Mouse (Mus musculus) neural tube, embryonic 11.5 days (tissue): ENCODE data around the gene Dhx29. TPM values are rescaled to one million over a fixed set of nuclear protein-coding genes. Genes with fewer than 3 reads are reported as not detected.

Source experiments
- ATAC-seq: fragments of 200-750 bp; cut with Nextera tagmentation; 2 replicates; pipeline ENCODE4 v1.8.0; 2017; ENCODE audit warnings: moderate number of reproducible peaks, mild to moderate bottlenecking, moderate TSS enrichment, moderate library complexity; ENCODE audit not compliant: insufficient read depth, low FRiP score, low TSS enrichment
- DNase-seq: peaks from one replicate; pipeline ENCODE4 v3.0.0-alpha.2; 2015; ENCODE audit warnings: low spot score
- H3K27ac ChIP-seq: fragments of 300-500 bp; sonication (generic); 2 replicates; pipeline ENCODE4 v1.5.1; 2014; ENCODE audit warnings: low read depth, mild to moderate bottlenecking, low read length
- H3K27me3 ChIP-seq: fragments of 300-500 bp; sonication (generic); 2 replicates; pipeline ENCODE4 v1.6.1; 2014; ENCODE audit warnings: mild to moderate bottlenecking, low read length, mixed read lengths; ENCODE audit not compliant: control insufficient read depth, insufficient read depth
- H3K36me3 ChIP-seq: fragments of 300-500 bp; sonication (generic); 2 replicates; pipeline ENCODE4 v1.6.1; 2014; ENCODE audit warnings: mild to moderate bottlenecking, low read length, moderate library complexity, mixed read lengths; ENCODE audit not compliant: control insufficient read depth, insufficient read depth
- H3K4me1 ChIP-seq: fragments of 300-500 bp; sonication (generic); 2 replicates; pipeline ENCODE4 v1.6.1; 2014; ENCODE audit warnings: low read length, mixed read lengths; ENCODE audit not compliant: control insufficient read depth, insufficient read depth
- H3K4me2 ChIP-seq: fragments of 300-500 bp; sonication (generic); 2 replicates; pipeline ENCODE4 v1.6.1; 2014; ENCODE audit warnings: low read depth, mild to moderate bottlenecking, moderate library complexity
- H3K4me3 ChIP-seq: fragments of 300-500 bp; sonication (generic); 2 replicates; pipeline ENCODE4 v1.5.1; 2014; ENCODE audit warnings: low read depth, low read length
- H3K9ac ChIP-seq: fragments of 300-500 bp; sonication (generic); 2 replicates; pipeline ENCODE4 v1.6.1; 2014; ENCODE audit warnings: mild to moderate bottlenecking, low read length
- H3K9me3 ChIP-seq: fragments of 300-500 bp; sonication (generic); 2 replicates; pipeline ENCODE4 v1.6.1; 2016; ENCODE audit warnings: low read length; ENCODE audit not compliant: control insufficient read depth
- WGBS: fragments of 180-500 bp; shearing (Covaris S2); extraction: QIAGEN DNeasy Blood & Tissue Kit; methylation state at CpG from one replicate; pipeline ENCODE4 v1.1.7; 2014; 5-methylcytosine and 5-hydroxymethylcytosine counted together
- polyA plus RNA-seq: library from polyadenylated mRNA; unstranded; fragments of >200 nt; fragmentation: Nextera tagmentation; extraction: Ambion mirVana; gene quantifications from 2 replicates; pipeline ENCODE4 v1.2.1, GENCODE M21; 2014

Gene Dhx29
- polyA plus RNA-seq, 1 experiment from 2014 or later: 32.7 TPM

DNA sequence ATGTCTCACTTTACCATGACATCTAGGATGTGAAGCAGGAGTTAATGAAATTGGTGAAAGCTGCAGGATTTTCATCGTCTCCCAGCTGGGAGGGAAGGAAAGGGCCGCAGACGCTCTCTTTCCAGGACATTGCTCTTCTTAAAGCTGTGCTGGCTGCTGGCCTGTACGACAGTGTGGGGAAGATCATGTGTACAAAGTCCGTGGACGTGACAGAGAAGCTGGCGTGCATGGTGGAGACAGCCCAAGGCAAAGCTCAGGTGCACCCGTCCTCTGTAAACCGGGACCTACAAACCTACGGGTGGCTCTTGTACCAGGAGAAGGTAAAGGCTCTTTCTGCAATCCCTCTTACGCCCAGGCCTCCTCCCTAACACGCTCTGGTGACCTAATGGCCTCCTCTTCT lies 37.2 kb downstream of the Dhx29 start:
- WGBS: 90% methylated on average over 12 of the region's 12 CpGs
- H3K27me3 ChIP-seq: no peaks in the 10 kb centered on the region
- H3K4me3 ChIP-seq: no peak overlapping the region
- no peak overlapping the region for H3K4me2 ChIP-seq
- no peaks in the 10 kb centered on the region for H3K9me3 ChIP-seq
- H3K36me3 ChIP-seq: peaks cover 8% of the 10 kb centered on the region
- no peaks in the 10 kb centered on the region for H3K4me1 ChIP-seq
- no peak overlapping the region for H3K27ac ChIP-seq
- ATAC-seq: no peak
- H3K9ac ChIP-seq: no peak overlapping the region
- DNase-seq: no peak

DNA sequence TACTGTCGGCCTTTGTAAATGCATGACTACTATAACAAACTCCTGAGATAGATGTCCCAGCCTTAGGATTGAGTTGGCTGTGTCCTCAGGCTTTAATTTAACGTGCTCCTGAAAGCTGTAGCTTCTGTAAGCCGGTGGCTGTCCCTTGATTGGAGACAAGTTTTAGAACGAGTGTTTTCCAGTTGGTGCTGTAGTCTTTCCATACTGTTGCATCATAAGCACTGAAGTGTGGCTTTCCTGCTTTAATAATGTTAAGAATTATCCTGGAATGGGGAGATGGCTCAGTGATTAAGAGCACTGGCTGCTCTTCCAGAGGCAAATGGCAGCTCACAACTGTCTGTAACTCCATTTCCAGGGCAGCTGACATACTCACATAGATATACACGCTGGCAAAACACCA lies 40.0 kb downstream of the Dhx29 start:
- no peak for ATAC-seq
- Histone ChIP-seq H3K9ac (no peak overlapping the region), H3K4me1 (no peaks in the 10 kb centered on the region), H3K4me2 (no peak overlapping the region), H3K9me3 (no peaks in the 10 kb centered on the region), H3K27ac (no peak overlapping the region), H3K27me3 (no peaks in the 10 kb centered on the region), H3K4me3 (no peak overlapping the region), H3K36me3 (peaks cover 8% of the 10 kb centered on the region)
- 92% methylated on average over 5 of the region's 5 CpGs for WGBS
- no peak for DNase-seq

DNA sequence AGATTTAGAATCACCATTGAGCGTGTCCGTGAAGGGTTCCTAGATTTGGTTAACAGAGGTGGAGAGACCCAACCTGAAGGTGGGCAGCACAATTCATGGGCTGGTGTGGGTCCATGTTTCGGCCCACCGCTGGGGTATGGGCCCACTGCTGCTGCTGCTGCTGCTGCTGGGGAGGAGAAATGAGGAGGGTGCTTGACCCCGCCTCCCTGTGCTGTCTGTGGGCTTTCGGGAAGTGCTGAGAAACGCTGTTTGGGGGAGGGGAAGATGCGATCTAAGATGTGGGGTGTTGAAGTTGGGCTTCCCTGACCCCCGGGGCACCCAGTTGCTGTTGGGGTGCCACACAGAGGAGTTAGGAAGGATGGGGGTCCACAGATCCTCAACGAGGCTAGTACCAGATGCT lies 49.5 kb downstream of the Dhx29 start:
- no peaks in the 10 kb centered on the region for H3K36me3 ChIP-seq
- DNase-seq (no peak), ATAC-seq (no peak)
- WGBS: 48% methylated on average over 10 of the region's 10 CpGs
- no peaks in the 10 kb centered on the region for H3K9me3 ChIP-seq
- H3K9ac ChIP-seq: no peak overlapping the region
- H3K27me3 ChIP-seq: no peaks in the 10 kb centered on the region; the same call in 1 of the 2 replicates
- H3K4me1 ChIP-seq: no peaks in the 10 kb centered on the region
- no peak overlapping the region for H3K4me2 ChIP-seq
- H3K4me3 ChIP-seq: no peak overlapping the region
- H3K27ac ChIP-seq: no peak overlapping the region

DNA sequence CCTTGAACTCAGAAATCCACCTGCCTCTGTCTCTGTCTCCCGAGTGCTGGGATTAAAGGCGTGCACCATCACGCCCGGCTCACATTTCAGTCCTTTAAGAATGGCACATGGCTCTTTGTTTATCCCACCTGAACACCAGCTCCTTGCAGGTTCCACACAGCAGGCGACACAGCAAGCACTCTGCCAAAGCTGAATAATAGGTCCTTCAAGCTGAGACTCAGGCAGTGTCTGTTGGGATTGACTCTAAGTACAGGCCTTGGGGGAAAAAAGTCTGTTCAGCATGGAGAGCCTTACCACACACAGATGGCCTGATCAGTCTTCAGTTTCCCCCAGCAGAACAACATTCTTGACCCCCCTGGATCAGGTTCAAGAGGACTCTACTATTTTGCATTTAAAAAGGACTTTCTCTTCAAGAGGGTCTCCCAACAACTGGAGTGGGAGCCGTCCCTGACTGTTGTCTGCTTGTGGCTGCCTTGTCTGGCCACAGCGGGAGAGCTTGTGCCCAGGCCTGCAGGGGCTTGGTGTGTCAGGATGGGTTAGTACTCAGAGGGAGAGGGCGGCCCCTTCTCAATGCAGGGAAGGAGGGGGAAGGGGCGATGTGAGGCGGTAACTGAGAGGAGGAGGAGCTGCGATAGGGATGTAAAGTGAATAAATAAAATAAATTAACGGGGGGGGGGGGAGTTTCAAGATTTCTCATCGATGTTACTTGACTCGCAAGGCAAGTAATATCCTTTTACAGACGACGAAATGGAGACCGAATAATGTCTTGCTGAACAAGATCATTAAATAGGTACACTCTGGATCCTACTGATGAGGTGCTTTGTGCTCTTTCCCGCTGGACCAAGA lies 58.6 kb downstream of the Dhx29 start:
- no peak overlapping the region for H3K27ac ChIP-seq
- 5% methylated on average over 18 of the region's 18 CpGs for WGBS
- no peak overlapping the region for H3K4me3 ChIP-seq
- no peak overlapping the region for H3K4me2 ChIP-seq
- peak; percentile 54 for DNase-seq
- no peak for ATAC-seq
- H3K27me3 ChIP-seq: peaks cover 54% of the 10 kb centered on the region
- no peaks in the 10 kb centered on the region for H3K36me3 ChIP-seq
- H3K9me3 ChIP-seq: no peaks in the 10 kb centered on the region
- H3K9ac ChIP-seq: no peak overlapping the region
- H3K4me1 ChIP-seq: peaks cover 19% of the 10 kb centered on the region

DNA sequence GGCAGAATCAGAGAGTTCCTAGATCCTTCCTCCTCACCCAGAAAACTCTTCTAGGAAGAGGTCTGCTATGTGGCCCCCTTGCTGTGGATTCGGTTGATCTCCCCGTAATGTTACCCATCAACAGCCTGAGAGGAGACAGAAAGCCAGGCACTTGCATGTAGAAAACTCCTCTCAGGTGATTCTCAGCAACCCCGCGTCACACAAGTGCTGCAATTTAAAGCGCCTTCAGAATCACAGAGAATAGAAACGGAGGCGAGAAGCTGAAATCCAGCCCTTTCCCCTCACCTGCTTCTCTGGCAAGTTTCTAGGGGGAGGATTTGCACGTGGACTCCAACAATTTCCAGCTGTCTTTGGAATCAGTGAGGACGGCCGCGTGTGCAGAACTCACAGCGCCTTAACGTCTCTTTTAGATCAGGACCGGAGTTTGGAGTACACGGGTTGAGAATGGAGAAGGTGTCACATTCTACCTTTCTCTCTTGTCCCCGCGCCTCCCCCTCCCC lies 59.2 kb downstream of the Dhx29 start:
- WGBS: under 1% methylated on average over 17 of the region's 17 CpGs
- DNase-seq (peak; percentile 34), ATAC-seq (no peak)
- H3K9me3 ChIP-seq: no peaks in the 10 kb centered on the region
- no peak overlapping the region for H3K27ac ChIP-seq
- H3K36me3 ChIP-seq: no peaks in the 10 kb centered on the region
- peak overlapping the region; percentile 96; the same call in 1 of the 2 replicates for H3K4me2 ChIP-seq
- no peak overlapping the region for H3K9ac ChIP-seq
- no peak overlapping the region for H3K4me3 ChIP-seq
- H3K4me1 ChIP-seq: peaks cover 19% of the 10 kb centered on the region
- H3K27me3 ChIP-seq: peaks cover 61% of the 10 kb centered on the region

DNA sequence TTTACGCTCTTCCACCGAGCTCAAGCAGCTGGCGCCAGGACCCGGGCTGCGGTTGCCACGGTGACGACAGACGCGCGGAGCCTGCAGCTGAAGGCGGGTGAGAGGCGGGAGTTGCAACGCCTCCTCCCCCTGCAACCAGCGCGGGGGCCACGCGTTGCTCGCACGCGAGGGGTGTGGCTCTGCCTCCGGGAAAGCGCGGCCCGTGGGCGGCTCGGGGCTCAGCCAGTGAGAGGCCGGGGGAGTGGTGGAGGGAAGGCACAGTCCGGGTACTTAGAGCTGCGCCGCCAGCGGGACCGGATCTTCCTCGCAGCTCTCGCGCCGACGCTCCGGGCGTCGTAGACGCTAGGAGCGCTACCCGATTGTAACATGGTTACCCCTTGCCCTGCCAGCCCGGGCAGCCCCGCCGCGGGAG lies 60.3 kb downstream of the Dhx29 start, which contains the start of gene Ccno:
Gene Ccno, plus strand, starts transcription at position 271 of the 412 bp plus-strand sequence.
- under 1% methylated on average over 38 of the region's 47 CpGs for WGBS
- Histone ChIP-seq H3K36me3 (no peaks in the 10 kb centered on the region), H3K27ac (no peak within 1 kb of the TSS), H3K9ac (peak within 1 kb of the TSS; percentile 31; the same call in 1 of the 2 replicates), H3K27me3 (peaks cover 66% of the 10 kb centered on the region), H3K4me1 (peaks cover 19% of the 10 kb centered on the region), H3K4me3 (peak within 1 kb of the TSS; percentile 42), H3K4me2 (peak within 1 kb of the TSS; percentile 96), H3K9me3 (no peaks in the 10 kb centered on the region)
- peak; percentile 90 for ATAC-seq
- peak; percentile 93 for DNase-seq

DNA sequence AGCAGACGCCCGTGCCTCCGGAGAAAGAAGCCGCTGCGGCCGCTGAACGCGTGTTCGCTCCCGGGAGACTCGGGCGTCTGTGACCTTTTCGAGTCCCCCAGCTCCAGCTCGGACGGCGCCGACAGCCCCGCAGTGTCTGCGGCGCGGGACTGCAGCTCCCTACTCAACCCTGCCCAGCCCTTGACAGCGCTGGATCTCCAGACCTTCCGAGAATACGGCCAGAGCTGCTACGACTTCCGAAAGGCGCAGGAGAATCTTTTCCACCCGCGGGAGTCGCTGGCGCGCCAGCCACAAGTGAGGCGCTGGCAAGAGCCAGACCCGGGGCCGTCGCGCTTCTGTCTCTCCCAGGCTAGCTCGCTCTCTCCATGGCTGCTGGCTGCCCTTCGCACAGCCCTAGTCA lies 60.7 kb downstream of the Dhx29 start:
- H3K36me3 ChIP-seq: no peaks in the 10 kb centered on the region

DNA sequence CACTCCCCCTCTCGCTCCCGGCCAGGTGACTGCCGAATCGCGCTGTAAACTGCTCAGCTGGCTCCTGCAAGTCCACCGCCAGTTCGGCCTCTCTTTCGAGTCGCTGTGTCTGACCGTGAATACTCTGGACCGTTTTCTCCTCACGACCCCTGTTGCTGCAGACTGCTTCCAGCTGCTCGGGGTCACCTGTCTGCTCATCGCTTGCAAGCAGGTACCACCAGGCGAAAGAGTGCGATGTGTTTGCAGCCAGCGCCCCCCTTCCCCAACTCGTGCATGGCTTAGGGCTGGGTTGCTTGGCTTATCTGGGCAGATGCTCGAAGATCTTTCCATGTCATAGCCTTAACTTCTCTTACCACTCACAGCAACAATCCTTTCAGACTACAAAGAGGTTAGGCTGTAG lies 61.6 kb downstream of the Dhx29 start:
- no peak overlapping the region for H3K4me3 ChIP-seq
- no peaks in the 10 kb centered on the region for H3K36me3 ChIP-seq
- ATAC-seq (no peak), DNase-seq (peak; percentile 35)
- H3K4me2 ChIP-seq: no peak overlapping the region; the same call in 1 of the 2 replicates
- H3K9ac ChIP-seq: no peak overlapping the region
- WGBS: 0% methylated on average over 19 of the region's 19 CpGs
- no peaks in the 10 kb centered on the region for H3K9me3 ChIP-seq
- H3K4me1 ChIP-seq: peaks cover 24% of the 10 kb centered on the region
- H3K27me3 ChIP-seq: peaks cover 78% of the 10 kb centered on the region
- H3K27ac ChIP-seq: no peak overlapping the region

More for the DNA sequence above, 60.7 kb downstream of the Dhx29 start:
- ATAC-seq: peak; percentile 36
- WGBS: under 1% methylated on average over 34 of the region's 39 CpGs
- H3K9ac ChIP-seq: peak overlapping the region; percentile 31; the same call in 1 of the 2 replicates
- no peak for DNase-seq
- H3K4me3 ChIP-seq: peak overlapping the region; percentile 42
- no peaks in the 10 kb centered on the region for H3K9me3 ChIP-seq
- H3K27ac ChIP-seq: no peak overlapping the region
- H3K27me3 ChIP-seq: peaks cover 69% of the 10 kb centered on the region
- peaks cover 19% of the 10 kb centered on the region for H3K4me1 ChIP-seq
- H3K4me2 ChIP-seq: peak overlapping the region; percentile 96

DNA sequence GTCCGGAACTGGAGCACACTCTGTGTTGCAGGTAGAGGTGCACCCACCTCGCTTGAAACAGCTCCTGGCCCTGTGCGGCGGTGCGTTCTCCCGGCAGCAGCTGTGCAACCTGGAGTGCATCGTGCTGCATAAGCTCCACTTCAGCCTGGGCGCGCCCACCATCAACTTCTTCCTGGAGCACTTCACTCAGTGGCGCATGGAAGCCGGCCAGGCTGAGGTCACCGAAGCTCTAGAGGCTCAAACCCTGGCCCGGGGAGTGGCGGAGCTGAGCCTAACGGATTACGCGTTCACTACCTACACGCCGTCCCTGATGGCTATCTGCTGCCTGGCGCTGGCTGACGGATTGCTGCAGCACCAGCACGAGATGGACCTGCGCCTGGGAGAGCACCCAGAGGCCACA lies 62.3 kb downstream of the Dhx29 start:
- H3K4me3 ChIP-seq: no peak overlapping the region
- peaks cover 26% of the 10 kb centered on the region for H3K4me1 ChIP-seq
- no peak overlapping the region for H3K4me2 ChIP-seq
- no peaks in the 10 kb centered on the region for H3K36me3 ChIP-seq
- no peak overlapping the region for H3K9ac ChIP-seq
- no peaks in the 10 kb centered on the region for H3K9me3 ChIP-seq
- peak; percentile 40 for DNase-seq
- ATAC-seq: no peak
- under 1% methylated on average over 23 of the region's 23 CpGs for WGBS
- H3K27me3 ChIP-seq: peaks cover 82% of the 10 kb centered on the region
- H3K27ac ChIP-seq: no peak overlapping the region
